Mouse (Mus musculus): ENCODE data around the gene Dock8. TPM values are rescaled to one million over a fixed set of nuclear protein-coding genes. Genes with fewer than 3 reads are reported as not detected.

The Dock8 gene
- total RNA-seq, 2 experiments from 2014 or later, result 58.8 to 126 TPM

GRCm38 (mm10) chr19:25056224-25056623, 56.9 kb downstream of the Dock8 start:
- ATAC-seq (replicated peaks; ENCODE audit: poor library complexity, severe bottlenecking), result no peak

DNA sequence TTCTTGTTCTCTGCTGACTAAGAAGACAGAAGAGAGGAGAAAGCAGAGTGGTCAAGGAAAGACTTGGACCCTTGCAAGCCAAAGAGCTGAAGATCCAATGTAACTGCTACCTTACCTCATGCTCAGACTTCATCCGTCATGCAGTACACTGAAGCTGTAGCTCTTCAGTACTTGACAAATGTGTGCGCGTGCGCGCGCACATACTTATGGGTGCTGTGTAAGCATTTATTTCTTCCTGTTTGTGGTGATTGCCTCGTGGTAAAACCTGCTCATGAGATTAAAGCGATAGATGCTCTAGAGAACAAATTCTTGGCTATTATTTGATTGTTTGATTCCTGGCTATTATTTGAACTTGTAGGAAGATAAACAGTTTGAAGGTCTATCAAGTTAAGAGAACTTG, 58.5 kb downstream of the Dock8 start:
- no peak for ATAC-seq (replicated peaks; ENCODE audit: poor library complexity, severe bottlenecking)

DNA sequence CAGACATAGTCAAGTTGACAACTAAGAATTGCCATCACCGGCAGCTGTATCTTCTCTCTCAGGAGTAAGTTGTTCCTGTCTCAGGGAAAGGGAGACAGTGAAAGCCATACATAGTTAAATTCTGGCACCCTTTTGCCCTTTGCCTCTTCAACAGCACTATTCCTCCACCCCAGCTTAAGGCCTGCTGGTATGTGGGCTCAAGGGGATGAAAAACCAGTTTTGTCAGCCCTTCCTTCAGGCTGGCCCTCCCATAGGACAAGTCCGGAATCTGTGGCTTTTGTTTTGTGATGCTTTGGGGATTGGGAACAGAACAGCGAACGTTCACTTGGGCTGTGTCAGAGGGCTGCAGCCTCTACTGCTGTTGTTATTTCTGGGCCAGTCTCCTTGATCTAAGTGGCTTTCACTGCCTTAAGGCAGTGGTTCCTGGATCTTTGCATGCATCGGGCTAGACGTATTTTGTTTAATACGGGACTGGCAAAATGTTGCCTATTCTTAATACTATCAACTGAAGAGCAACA, 60.6 kb downstream of the Dock8 start:
- ATAC-seq (replicated peaks; ENCODE audit: poor library complexity, severe bottlenecking), result no peak

- ATAC-seq (replicated peaks; ENCODE audit: poor library complexity, severe bottlenecking), result no peak
Measured at GRCm38 (mm10) chr19:25060375-25060774, 61.0 kb downstream of the Dock8 start.

DNA sequence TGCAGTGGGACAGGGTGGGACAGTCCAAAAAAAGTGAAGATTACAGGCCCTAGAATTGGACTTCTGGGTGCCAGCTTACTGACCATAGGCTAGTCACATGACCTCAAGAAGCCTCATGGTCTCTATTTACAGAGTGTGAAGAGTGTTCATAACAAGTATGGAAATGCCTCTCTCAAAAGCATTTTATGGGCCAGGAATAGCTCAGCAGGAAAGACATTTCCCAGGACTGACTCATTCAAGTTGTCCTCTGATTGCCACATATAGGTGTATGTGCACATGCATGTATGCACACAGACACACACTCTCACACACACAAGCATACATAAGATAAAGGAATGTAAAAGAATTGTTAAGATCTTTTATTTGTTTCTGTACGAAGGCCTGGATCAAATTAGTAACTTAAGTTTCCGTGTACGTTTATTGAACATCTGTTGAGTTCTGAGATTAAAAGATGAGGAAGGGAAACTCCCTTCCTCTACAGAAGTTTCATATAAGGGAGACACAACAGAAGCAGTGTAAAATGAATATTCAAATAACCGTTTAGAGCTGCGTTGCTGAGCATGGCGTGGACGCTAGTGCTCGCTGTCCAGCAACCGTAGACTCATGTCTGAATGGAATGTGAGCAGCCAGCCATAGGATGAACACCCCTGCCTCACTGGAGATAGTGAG, 63.0 kb downstream of the Dock8 start:
- ATAC-seq (replicated peaks; ENCODE audit: poor library complexity, severe bottlenecking), result peak; percentile 17

GRCm38 (mm10) chr19:25062857-25063240, 63.5 kb downstream of the Dock8 start:
- ATAC-seq (replicated peaks; ENCODE audit: poor library complexity, severe bottlenecking), result no peak

DNA sequence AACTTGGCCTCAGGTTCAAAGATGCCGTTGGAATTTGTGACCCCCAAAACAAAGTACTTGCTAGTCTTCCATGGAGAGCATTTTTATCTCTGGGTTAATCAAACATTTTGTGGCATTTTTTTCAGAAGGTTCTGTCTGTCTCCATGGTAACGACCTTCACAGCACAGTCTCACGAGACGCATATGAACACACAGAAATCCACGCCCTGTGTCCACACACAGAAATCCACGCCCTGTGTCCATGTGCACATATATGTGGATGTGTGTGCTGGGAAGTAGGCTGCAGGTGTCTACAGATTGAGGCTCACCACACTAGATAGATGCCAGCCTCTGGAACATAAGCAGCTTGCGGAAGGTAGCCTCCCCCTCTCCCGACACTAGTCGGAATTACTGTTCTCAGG, 66.9 kb downstream of the Dock8 start:
- no peak for ATAC-seq (replicated peaks; ENCODE audit: poor library complexity, severe bottlenecking)

DNA sequence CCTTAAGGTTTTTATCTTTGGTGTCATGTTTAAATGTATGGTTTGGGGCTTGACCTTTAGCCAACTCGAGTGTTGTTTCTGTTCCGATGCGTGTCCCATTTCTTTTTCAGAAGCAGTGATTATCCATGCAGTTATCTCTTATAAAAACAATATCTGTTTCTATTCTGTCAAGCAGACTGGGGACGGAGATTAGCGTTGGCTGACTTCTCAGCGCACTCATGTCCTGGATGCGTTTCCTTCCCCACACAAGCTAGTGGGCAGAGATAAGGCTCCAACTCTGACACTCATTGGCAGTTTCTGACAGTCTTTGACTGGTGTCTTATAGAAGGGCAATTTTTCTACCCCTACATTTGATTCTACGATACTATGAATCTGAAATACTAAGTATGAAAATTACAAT, 69.2 kb downstream of the Dock8 start:
- ATAC-seq (replicated peaks; ENCODE audit: poor library complexity, severe bottlenecking), result no peak

GRCm38 (mm10) chr19:25072521-25072920, 73.2 kb downstream of the Dock8 start:
- ATAC-seq (replicated peaks; ENCODE audit: poor library complexity, severe bottlenecking), result peak; percentile 87

DNA sequence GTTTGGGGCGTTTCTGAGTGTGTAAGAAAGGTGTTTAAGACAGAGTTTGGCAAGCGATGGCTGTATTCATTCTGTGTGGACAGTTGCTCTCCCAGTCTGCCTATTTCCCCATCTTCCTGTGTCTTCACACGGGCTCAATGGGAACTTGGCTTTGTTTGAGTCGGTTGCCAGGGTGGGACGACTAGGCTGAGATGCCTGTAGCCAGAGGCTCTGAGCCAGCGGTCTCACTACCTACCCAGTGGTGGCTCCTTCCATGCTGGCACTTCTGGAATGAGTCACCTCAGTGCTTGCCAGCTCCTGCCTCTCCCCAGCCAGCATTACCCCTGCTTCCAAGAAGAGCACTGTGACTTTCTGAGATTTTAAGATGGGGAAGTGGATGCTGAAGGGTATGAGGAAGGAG, 75.4 kb downstream of the Dock8 start:
- peak; percentile 87 for ATAC-seq (replicated peaks; ENCODE audit: poor library complexity, severe bottlenecking)

DNA sequence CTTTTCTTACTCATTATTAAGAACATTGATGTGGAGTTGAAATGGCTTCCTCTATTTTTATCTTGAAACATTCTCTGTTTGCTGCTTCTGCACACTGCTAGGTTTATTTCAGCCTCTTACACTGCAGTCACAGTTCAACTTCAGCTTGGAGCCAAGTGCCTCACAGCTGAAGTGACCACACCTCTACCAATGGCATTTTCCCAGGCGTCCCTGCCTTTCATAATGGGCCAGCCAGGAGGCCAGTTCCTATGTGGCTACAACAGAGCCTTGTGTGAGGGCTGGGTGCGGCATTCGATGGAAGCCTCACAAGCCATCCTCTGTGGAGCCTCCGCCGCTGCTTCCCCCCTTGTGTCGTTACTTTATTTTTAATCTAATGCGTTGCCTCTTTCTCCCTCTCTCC, 78.3 kb downstream of the Dock8 start:
- no peak for ATAC-seq (replicated peaks; ENCODE audit: poor library complexity, severe bottlenecking)

GRCm38 (mm10) chr19:25078130-25078529, 78.8 kb downstream of the Dock8 start:
- no peak for ATAC-seq (replicated peaks; ENCODE audit: poor library complexity, severe bottlenecking)

DNA sequence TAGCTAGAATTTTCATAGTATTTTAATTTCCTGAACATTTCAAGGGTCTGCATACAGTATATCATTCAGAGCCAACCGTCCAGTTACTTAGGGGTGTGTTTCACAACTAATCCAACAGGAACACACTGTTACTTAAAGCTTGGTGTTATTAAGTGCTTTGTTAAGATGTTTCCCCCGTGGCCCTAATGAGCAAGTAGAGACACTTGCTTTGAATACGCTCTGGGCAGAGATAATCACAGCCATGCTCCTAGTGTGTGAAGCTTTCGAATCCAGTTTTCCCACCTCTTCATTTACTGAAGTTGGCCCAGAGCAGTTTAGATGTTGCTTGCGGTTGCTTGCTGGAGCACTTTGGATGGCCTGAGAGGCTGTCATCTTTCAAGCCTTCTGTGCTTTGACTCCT, 80.8 kb downstream of the Dock8 start:
- ATAC-seq (replicated peaks; ENCODE audit: poor library complexity, severe bottlenecking), result no peak

GRCm38 (mm10) chr19:25082839-25083238, 83.5 kb downstream of the Dock8 start:
- no peak for ATAC-seq (replicated peaks; ENCODE audit: poor library complexity, severe bottlenecking)

GRCm38 (mm10) chr19:25087181-25087580, 87.8 kb downstream of the Dock8 start:
- no peak for ATAC-seq (replicated peaks; ENCODE audit: poor library complexity, severe bottlenecking)

DNA sequence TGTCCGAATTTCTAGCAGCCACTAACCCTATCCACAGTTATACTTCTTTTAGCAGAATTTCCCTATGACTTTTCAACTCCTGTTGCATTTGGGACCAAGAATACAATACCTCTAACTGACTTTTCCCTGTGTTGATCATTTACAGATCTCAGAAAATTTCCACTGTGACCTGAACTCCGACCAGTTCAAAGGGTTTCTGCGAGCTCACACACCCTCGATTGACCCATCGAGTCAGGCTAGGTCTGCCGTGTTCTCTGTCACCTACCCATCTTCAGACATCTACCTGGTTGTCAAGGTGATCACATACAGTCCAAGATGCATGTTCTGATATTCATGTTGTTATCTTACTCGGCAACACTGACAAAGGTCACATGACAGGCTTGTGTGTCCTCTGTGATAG, 90.4 kb downstream of the Dock8 start:
- ATAC-seq (replicated peaks; ENCODE audit: poor library complexity, severe bottlenecking), result no peak

- peak; percentile 66 for ATAC-seq (replicated peaks; ENCODE audit: poor library complexity, severe bottlenecking)
Measured at GRCm38 (mm10) chr19:25095135-25095534, 95.8 kb downstream of the Dock8 start.

- no peak for ATAC-seq (replicated peaks; ENCODE audit: poor library complexity, severe bottlenecking)
Measured at GRCm38 (mm10) chr19:25096316-25096715, 97.0 kb downstream of the Dock8 start.

DNA sequence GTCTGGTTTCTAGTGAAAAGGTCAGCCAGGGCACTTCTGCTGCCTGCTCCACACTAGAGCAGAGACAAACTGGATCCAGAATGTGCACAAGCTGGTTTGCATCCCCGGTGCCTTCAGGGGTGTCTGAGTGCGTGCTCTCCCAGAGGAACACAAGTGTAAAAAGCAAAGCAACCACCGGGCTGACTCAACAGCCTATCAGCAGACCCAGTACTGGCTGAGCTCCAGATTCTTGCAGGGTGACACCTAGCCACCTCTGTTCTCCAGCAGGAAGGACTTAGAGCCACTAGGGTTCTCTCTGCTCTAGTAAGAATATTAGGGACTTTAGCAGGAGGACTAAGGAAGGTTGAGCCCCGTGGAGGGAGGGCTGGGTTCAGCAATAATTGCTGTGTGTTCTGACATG, 97.7 kb downstream of the Dock8 start:
- peak; percentile 13; the same call in 1 of the 2 replicates for ATAC-seq (replicated peaks; ENCODE audit: poor library complexity, severe bottlenecking)

DNA sequence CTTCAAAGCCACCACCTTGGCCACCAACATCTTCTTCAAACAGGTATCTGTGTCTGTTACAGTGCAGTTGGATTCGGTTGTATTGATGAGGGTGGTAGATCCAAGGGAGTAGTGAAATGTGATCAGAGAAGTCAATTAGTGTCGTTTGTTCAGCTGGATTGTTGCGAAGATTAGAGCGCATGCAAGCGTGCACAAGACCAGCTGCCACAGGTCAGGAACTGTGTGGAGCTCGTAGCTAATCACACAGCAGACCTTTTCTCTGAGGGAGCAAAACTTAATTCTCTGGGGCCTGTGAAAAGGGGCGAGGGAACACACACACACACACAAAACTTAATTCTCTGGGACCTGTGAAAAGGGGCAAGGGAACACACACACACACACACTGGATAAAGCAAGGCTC, 98.2 kb downstream of the Dock8 start:
- no peak for ATAC-seq (replicated peaks; ENCODE audit: poor library complexity, severe bottlenecking)

DNA sequence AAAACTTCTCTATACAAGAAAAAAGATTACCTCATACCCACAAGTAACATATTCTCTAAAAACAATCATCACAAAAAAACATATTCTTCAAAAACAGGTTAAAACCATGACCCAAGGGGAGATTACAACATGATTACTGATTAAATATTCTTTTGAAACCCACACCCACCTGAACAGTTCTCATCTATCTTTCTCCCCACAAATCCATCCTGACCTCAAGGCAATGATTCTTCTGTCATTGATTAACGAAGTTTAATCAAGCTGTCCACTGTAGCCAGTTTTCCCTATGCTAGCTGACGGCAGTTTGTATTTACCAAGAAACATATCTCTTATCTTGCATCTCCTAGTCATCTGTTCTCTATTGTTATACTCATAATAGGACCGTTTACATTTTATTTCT, 98.6 kb downstream of the Dock8 start:
- no peak for ATAC-seq (replicated peaks; ENCODE audit: poor library complexity, severe bottlenecking)

- ATAC-seq (replicated peaks; ENCODE audit: poor library complexity, severe bottlenecking), result no peak
Measured at GRCm38 (mm10) chr19:25098941-25099340, 99.6 kb downstream of the Dock8 start.

DNA sequence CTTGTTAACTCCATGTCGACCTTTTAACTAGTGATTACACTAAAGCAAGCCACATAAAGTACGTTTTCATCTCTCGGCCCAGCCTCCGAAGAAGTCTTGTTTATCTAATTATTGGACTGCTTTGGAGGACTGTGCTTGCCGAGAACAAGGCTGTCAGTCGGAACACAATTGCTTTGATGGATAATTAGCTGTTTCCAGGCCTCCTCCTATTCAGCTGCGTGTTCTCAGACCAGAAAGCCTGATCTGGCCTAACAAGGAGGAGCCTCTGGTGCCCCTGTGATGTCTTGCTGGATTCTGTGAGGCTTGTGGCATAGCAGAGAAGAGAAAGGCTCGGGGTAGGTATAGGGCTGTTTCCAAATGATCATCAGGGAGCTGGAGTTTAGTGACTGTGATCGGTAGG, 106.3 kb downstream of the Dock8 start:
- no peak for ATAC-seq (replicated peaks; ENCODE audit: poor library complexity, severe bottlenecking)

All from granulocyte monocyte progenitor cell, adult 5-6 weeks (primary cell).